Mouse (Mus musculus) myocyte (in vitro differentiated cells): ENCODE results near the gene Olfr218.

Experiments
- MAX ChIP-seq: IDR thresholded peaks from one replicate; pipeline ENCODE4 v1.6.1; 2011; ENCODE audit warnings: low read depth, mild to moderate bottlenecking, control low read depth
- POLR2A ChIP-seq: IDR thresholded peaks from one replicate; pipeline ENCODE4 v1.6.1; 2011; ENCODE audit warnings: low read depth, mild to moderate bottlenecking, control low read depth, moderate library complexity; ENCODE audit not compliant: insufficient read length
- USF1 ChIP-seq: IDR thresholded peaks from one replicate; pipeline ENCODE4 v1.6.1; 2011; ENCODE audit warnings: low read depth, mild to moderate bottlenecking, control low read depth, moderate library complexity

DNA sequence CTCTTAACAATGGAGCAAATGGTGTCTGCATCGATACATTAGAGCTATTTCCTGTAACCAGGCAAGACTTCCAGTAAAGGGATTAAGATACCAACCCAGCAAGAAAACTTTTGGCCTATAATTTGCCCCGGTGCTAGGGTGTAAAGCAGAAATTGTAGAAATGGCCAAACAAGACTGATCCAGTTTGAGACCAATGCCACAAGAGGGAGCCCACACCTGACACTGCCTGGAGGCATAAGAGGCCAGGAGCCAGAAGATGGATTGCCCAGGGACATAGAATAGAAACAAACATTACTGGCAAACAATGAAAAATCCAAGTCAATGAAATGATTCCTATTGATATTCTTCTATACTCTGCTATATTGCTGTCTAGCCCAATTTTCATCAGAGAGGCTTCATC, 1.2 kb upstream of the Olfr218 start:
- no peak for TF ChIP-seq POLR2A
- no peak for TF ChIP-seq MAX
- TF ChIP-seq USF1, result no peak
